Comparison of ENCODE assay signal across 11 mouse cellular contexts in the genomic region with DNA sequence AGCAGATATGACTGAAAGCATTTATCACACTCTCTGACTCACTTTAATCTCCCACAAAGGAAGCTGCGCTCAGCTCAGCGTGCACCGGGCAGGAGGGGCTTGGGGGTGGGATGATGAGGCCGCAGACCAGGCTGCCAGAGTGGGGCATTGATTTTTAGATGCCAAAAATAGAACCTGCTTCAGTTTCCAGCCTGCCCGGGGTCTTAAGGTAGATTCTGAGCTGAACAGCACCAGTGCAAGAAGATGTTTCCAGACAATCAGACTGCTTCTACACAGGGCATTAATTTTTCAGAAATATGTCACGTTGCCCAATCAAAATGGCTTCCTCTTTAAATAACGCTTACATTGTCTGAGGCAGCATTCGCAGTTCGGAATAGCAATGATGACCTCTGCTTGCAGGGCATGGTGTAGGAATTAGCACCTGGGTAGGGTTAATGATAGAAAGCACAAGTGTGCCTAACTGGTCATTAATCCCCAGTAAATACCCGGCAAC.
A peak's percentile ranks its signal among the peaks of the same experiment; 100 is the strongest.
DNase-seq lines count a peak whose midpoint lies in the region; ATAC-seq and TF ChIP-seq lines count a peak whose summit lies in the region.
"Had no signal": no experiment of that assay in that cellular context is flagged by ENCODE, and none has a peak within 500 bp of the region (broad histone marks: within the 10 kb centered on the region; RNA-seq: fewer than 3 reads in every experiment).

No protein-coding gene starts in this region.

- WGBS in heart, embryonic 16.5 days: 40% methylated on average over 10 of the region's 10 CpGs
- 59% methylated on average over 10 of the region's 10 CpGs for WGBS in forebrain, embryonic 13.5 days
- WGBS in hindbrain, embryonic 15.5 days: 46% methylated on average over 10 of the region's 10 CpGs
- 75% methylated on average over 10 of the region's 10 CpGs for WGBS in kidney, embryonic 14.5 days

- no peak overlapping the region for H3K9ac ChIP-seq in heart, embryonic 16.5 days (ENCODE audit: low read length)
- no peak overlapping the region for H3K9ac ChIP-seq in forebrain, embryonic 13.5 days
- H3K9ac ChIP-seq in hindbrain, embryonic 15.5 days: no peak overlapping the region
- no peak overlapping the region for H3K9ac ChIP-seq in kidney, embryonic 14.5 days (ENCODE audit: low read depth, low read length)
- H3K9ac ChIP-seq: limb, embryonic 15.5 days had no signal

- TF ChIP-seq CTCF in gastrocnemius, adult 2 months (IDR thresholded peaks at IDR 0.05): no peak

- peaks cover 6% of the 10 kb centered on the region for H3K4me1 ChIP-seq in heart, embryonic 16.5 days (ENCODE audit: control insufficient read depth, insufficient read depth, low read length)
- peaks cover 6% of the 10 kb centered on the region for H3K4me1 ChIP-seq in forebrain, embryonic 13.5 days
- H3K4me1 ChIP-seq in hindbrain, embryonic 15.5 days (replicated peaks): peaks cover 3% of the 10 kb centered on the region; the same call in 1 of the 2 replicates
- H3K4me1 ChIP-seq in kidney, embryonic 14.5 days (ENCODE audit: control insufficient read depth, insufficient read depth, low read length): no peaks in the 10 kb centered on the region
- H3K4me1 ChIP-seq: limb, embryonic 15.5 days had no signal

- H3K27me3 ChIP-seq in heart, embryonic 16.5 days (ENCODE audit: control insufficient read depth, insufficient read depth, low read length): no peaks in the 10 kb centered on the region
- no peaks in the 10 kb centered on the region for H3K27me3 ChIP-seq in forebrain, embryonic 13.5 days
- no peaks in the 10 kb centered on the region for H3K27me3 ChIP-seq in hindbrain, embryonic 15.5 days
- no peaks in the 10 kb centered on the region for H3K27me3 ChIP-seq in kidney, embryonic 14.5 days (ENCODE audit: control insufficient read depth, insufficient read depth, low read length)
- H3K27me3 ChIP-seq: limb, embryonic 15.5 days had no signal

- H3K4me2 ChIP-seq in heart, embryonic 16.5 days (ENCODE audit: low read depth, low read length): peak overlapping the region; percentile 41; the same call in 1 of the 2 replicates
- H3K4me2 ChIP-seq in forebrain, embryonic 13.5 days: no peak overlapping the region; the same call in 1 of the 2 replicates
- H3K4me2 ChIP-seq in hindbrain, embryonic 15.5 days: no peak overlapping the region; the same call in 1 of the 2 replicates
- H3K4me2 ChIP-seq in kidney, embryonic 14.5 days (replicated peaks; ENCODE audit: low read depth, low read length): no peak overlapping the region
- H3K4me2 ChIP-seq: limb, embryonic 15.5 days had no signal

- no peaks in the 10 kb centered on the region for H3K9me3 ChIP-seq in heart, embryonic 16.5 days (replicated peaks; ENCODE audit: control insufficient read depth, low read length)
- no peaks in the 10 kb centered on the region for H3K9me3 ChIP-seq in forebrain, embryonic 13.5 days (replicated peaks)
- H3K9me3 ChIP-seq in hindbrain, embryonic 15.5 days: no peaks in the 10 kb centered on the region
- no peaks in the 10 kb centered on the region for H3K9me3 ChIP-seq in kidney, embryonic 14.5 days (ENCODE audit: control insufficient read depth, low read length)
- H3K9me3 ChIP-seq: limb, embryonic 15.5 days had no signal

- no peak overlapping the region for H3K4me3 ChIP-seq in heart, embryonic 16.5 days (ENCODE audit: low read length)
- H3K4me3 ChIP-seq in forebrain, embryonic 13.5 days: no peak overlapping the region
- no peak overlapping the region for H3K4me3 ChIP-seq in hindbrain, embryonic 15.5 days
- H3K4me3 ChIP-seq in kidney, embryonic 14.5 days (ENCODE audit: low read length): no peak overlapping the region
- H3K4me3 ChIP-seq in gastrocnemius, adult 2 months: no peak overlapping the region
- H3K4me3 ChIP-seq: limb, embryonic 15.5 days; myocyte had no signal

- no peaks in the 10 kb centered on the region for H3K36me3 ChIP-seq in heart, embryonic 16.5 days (ENCODE audit: control insufficient read depth, insufficient read depth)
- no peaks in the 10 kb centered on the region for H3K36me3 ChIP-seq in forebrain, embryonic 13.5 days (ENCODE audit: poor library complexity, severe bottlenecking)
- no peaks in the 10 kb centered on the region for H3K36me3 ChIP-seq in hindbrain, embryonic 15.5 days
- no peaks in the 10 kb centered on the region for H3K36me3 ChIP-seq in kidney, embryonic 14.5 days (ENCODE audit: control insufficient read depth, insufficient read depth, low read length)
- H3K36me3 ChIP-seq: limb, embryonic 15.5 days had no signal

- no peak for ATAC-seq in heart, embryonic 16.5 days (replicated peaks; ENCODE audit: extremely low read depth, insufficient read depth, low FRiP score)
- ATAC-seq in forebrain, embryonic 13.5 days: peak; percentile 68
- ATAC-seq in hindbrain, embryonic 15.5 days (ENCODE audit: low FRiP score, low read depth): peak; percentile 80
- ATAC-seq in kidney, embryonic 14.5 days (ENCODE audit: low FRiP score, low TSS enrichment): no peak

- DNase-seq in heart, postnatal 25 days (ENCODE audit: low spot score): no peak
- peak; percentile 38 for DNase-seq in retina, embryonic 14.5 days (ENCODE audit: low spot score)
- DNase-seq in gastrocnemius, adult 2 months: no peak
- DNase-seq: lung, postnatal 14 days had no signal

- intact Hi-C loops in heart, postnatal 25 days (cut with DNase I): no loop called here
- intact Hi-C loops in gastrocnemius, adult 2 months (cut with DNase I): no loop called here

- H3K27ac ChIP-seq in heart, embryonic 16.5 days (ENCODE audit: low read length): no peak overlapping the region
- H3K27ac ChIP-seq in forebrain, embryonic 13.5 days: no peak overlapping the region; the same call in 1 of the 2 replicates
- H3K27ac ChIP-seq in hindbrain, embryonic 15.5 days (replicated peaks): peak overlapping the region; percentile 62
- H3K27ac ChIP-seq in kidney, embryonic 14.5 days (ENCODE audit: low read depth, low read length): no peak overlapping the region
- no peak overlapping the region for H3K27ac ChIP-seq in gastrocnemius, adult 2 months
- H3K27ac ChIP-seq: kidney, postnatal 0 days; limb, embryonic 15.5 days had no signal

Comparison
In these comparisons a context has a peak if more than half of its experiments do, and no peak if none do; other contexts are left out.
1. ATAC-seq: peak in forebrain, embryonic 13.5 days (single experiment) and hindbrain, embryonic 15.5 days (single experiment); none in heart, embryonic 16.5 days (single experiment) and kidney, embryonic 14.5 days (single experiment).